Mouse (Mus musculus) heart, postnatal 14 days (tissue): Measurements from ENCODE around the gene Hmg20a. TPM values are rescaled to one million over a fixed set of nuclear protein-coding genes. Genes with fewer than 3 reads are reported as not detected.
"Not testable (repeated sequence)": the region's sequence is repeated elsewhere in the genome, so short reads cannot be mapped to it uniquely, and the experiment has no call there.

Source experiments
- DNase-seq, 2 experiments: peaks; one replicate each; pipeline ENCODE4 v3.0.0; 2021 to 2022
- intact Hi-C: fragments of 180-260 bp; cut with DNase I; formaldehyde crosslinking; loops from one replicate; pipeline ENCODE4 v1.15.1; 2025
- total RNA-seq, 2 experiments: library from RNA; stranded (reverse); gene quantifications; 2 replicates each; pipeline ENCODE4 v1.2.3; 2021

Hmg20a gene
- total RNA-seq, 2 experiments from 2014 or later: 27.5 to 28.8 TPM

- no peak for DNase-seq
- intact Hi-C loops: no loop called here
Measured at GRCm38 (mm10) chr9:56435821-56436526, 17.6 kb downstream of the Hmg20a start.

- intact Hi-C loops, DNase-seq: not testable (repeated sequence)
Measured at GRCm38 (mm10) chr9:56437300-56437892, 19.0 kb downstream of the Hmg20a start.

- no peak for DNase-seq
- intact Hi-C loops: no loop called here
Measured at GRCm38 (mm10) chr9:56439699-56440098, 21.3 kb downstream of the Hmg20a start.

- DNase-seq: no peak
- intact Hi-C loops: no loop called here
Measured at GRCm38 (mm10) chr9:56451570-56451969, 33.2 kb downstream of the Hmg20a start.

GRCm38 (mm10) chr9:56453038-56453815 is 34.8 kb downstream of the Hmg20a start:
- intact Hi-C loops: no loop called here
- DNase-seq: no peak

GRCm38 (mm10) chr9:56456426-56456825 is 38.0 kb downstream of the Hmg20a start:
- intact Hi-C loops: no loop called here
- no peak for DNase-seq

- intact Hi-C loops: loop anchor here (5.0 kb wide), 1 partner anchor 39 kb away; no protein-coding TSS in a partner anchor
- DNase-seq: no peak
Measured at GRCm38 (mm10) chr9:56460987-56461386, 42.6 kb downstream of the Hmg20a start.

- intact Hi-C loops: loop anchor here (5.0 kb wide), 1 partner anchor 40 kb away; no protein-coding TSS in a partner anchor
- no peak for DNase-seq
Measured at GRCm38 (mm10) chr9:56462606-56463005, 44.2 kb downstream of the Hmg20a start.

GRCm38 (mm10) chr9:56463046-56463445 is 44.6 kb downstream of the Hmg20a start:
- intact Hi-C loops: loop anchor here (5.0 kb wide), 1 partner anchor 41 kb away; no protein-coding TSS in a partner anchor
- no peak for DNase-seq

- intact Hi-C loops: loop anchor here (5.0 kb wide), 1 partner anchor 42 kb away; no protein-coding TSS in a partner anchor
- DNase-seq: peak; percentile 25 to 33
Measured at GRCm38 (mm10) chr9:56463686-56464515, 45.5 kb downstream of the Hmg20a start.

- intact Hi-C loops: loop anchor here (5.0 kb wide), 1 partner anchor 43 kb away; no protein-coding TSS in a partner anchor
- DNase-seq: peak; percentile 26 to 32
Measured at GRCm38 (mm10) chr9:56464863-56465654, 46.6 kb downstream of the Hmg20a start.

- intact Hi-C loops: no loop called here
Measured at GRCm38 (mm10) chr9:56466251-56466650, 47.8 kb downstream of the Hmg20a start.

GRCm38 (mm10) chr9:56469656-56470055 is 51.2 kb downstream of the Hmg20a start:
- no peak for DNase-seq
- intact Hi-C loops: no loop called here

More at GRCm38 (mm10) chr9:56466251-56466650, 47.8 kb downstream of the Hmg20a start:
- no peak for DNase-seq

- DNase-seq: no peak
- intact Hi-C loops: no loop called here
Measured at GRCm38 (mm10) chr9:56470291-56470690, 51.9 kb downstream of the Hmg20a start.

- intact Hi-C loops: no loop called here
- DNase-seq: no peak
Measured at GRCm38 (mm10) chr9:56478975-56479647, 60.7 kb downstream of the Hmg20a start.

- DNase-seq: no peak
- intact Hi-C loops: no loop called here
Measured at GRCm38 (mm10) chr9:56482623-56483022, 64.2 kb downstream of the Hmg20a start.

- DNase-seq: no peak
- intact Hi-C loops: no loop called here
Measured at GRCm38 (mm10) chr9:56485423-56485822, 67.0 kb downstream of the Hmg20a start.

GRCm38 (mm10) chr9:56486158-56486557 is 67.7 kb downstream of the Hmg20a start:
- no peak for DNase-seq
- intact Hi-C loops: no loop called here

- no peak for DNase-seq
- intact Hi-C loops: no loop called here
Measured at GRCm38 (mm10) chr9:56487651-56488050, 69.2 kb downstream of the Hmg20a start.
